Mouse (Mus musculus) intestine, embryonic 16.5 days (tissue): ENCODE measurements around the gene Aff3. TPM values are rescaled to one million over a fixed set of nuclear protein-coding genes. Genes with fewer than 3 reads are reported as not detected.

Experiments used
- ATAC-seq: fragments of 200-750 bp; cut with Nextera tagmentation; 2 replicates; pipeline ENCODE4 v1.8.0; 2017; ENCODE audit warnings: moderate TSS enrichment, moderate library complexity
- H3K27ac ChIP-seq: fragments of 300-500 bp; sonication (generic); 2 replicates; pipeline ENCODE4 v1.5.1; 2014; ENCODE audit warnings: mild to moderate bottlenecking, low read length
- H3K27me3 ChIP-seq: fragments of 300-500 bp; sonication (generic); replicated peaks from 2 replicates; pipeline ENCODE4 v1.6.1; 2014; ENCODE audit warnings: low read length, control low read depth, mixed read lengths; ENCODE audit not compliant: control insufficient read depth, insufficient read depth
- H3K36me3 ChIP-seq: fragments of 300-500 bp; sonication (generic); 2 replicates; pipeline ENCODE4 v1.6.1; 2014; ENCODE audit warnings: low read length, control low read depth; ENCODE audit not compliant: control insufficient read depth, insufficient read depth
- H3K4me1 ChIP-seq: fragments of 300-500 bp; sonication (generic); 2 replicates; pipeline ENCODE4 v1.6.1; 2014; ENCODE audit warnings: low read length, control low read depth, mixed read lengths; ENCODE audit not compliant: control insufficient read depth, insufficient read depth
- H3K4me2 ChIP-seq: fragments of 300-500 bp; sonication (generic); 2 replicates; pipeline ENCODE4 v1.6.1; 2014; ENCODE audit warnings: low read depth, low read length, control low read depth
- H3K4me3 ChIP-seq: fragments of 300-500 bp; sonication (generic); 2 replicates; pipeline ENCODE4 v1.5.1; 2014; ENCODE audit warnings: mild to moderate bottlenecking, low read length
- H3K9ac ChIP-seq: fragments of 300-500 bp; sonication (generic); 2 replicates; pipeline ENCODE4 v1.6.1; 2014; ENCODE audit warnings: low read depth, low read length
- H3K9me3 ChIP-seq: fragments of 300-500 bp; sonication (generic); 2 replicates; pipeline ENCODE4 v1.6.1; 2016; ENCODE audit warnings: low read length, control low read depth; ENCODE audit not compliant: control insufficient read depth
- WGBS: fragments of 180-500 bp; shearing (Covaris S2); extraction: QIAGEN DNeasy Blood & Tissue Kit; methylation state at CpG from one replicate; pipeline ENCODE4 v1.1.7; 2014; 5-methylcytosine and 5-hydroxymethylcytosine counted together
- polyA plus RNA-seq: library from polyadenylated mRNA; unstranded; fragments of >200 nt; fragmentation: Nextera tagmentation; extraction: Ambion mirVana; gene quantifications from 2 replicates; pipeline ENCODE4 v1.2.1, GENCODE M21; 2015

The Aff3 gene
- polyA plus RNA-seq, 1 experiment from 2014 or later: 2.1 TPM

DNA sequence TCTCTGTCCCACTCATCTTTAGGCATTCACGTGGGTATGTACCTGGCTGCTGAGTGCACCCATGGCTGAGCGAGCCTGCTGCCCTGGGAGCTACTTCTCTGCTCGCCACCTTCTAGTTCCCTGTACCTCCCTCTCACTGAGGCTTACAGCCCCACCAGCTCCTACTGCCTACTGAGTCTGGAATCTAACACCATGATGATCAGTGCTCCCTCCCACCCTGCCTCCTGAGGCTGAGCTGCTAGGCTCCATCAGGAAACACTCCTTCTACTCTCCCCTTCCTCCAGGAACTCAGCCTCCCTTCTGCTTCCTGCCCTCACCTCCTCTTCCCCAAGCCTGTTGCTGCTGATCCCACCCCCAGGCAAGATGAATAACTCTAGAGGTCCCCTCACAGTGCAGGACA is 215.9 kb downstream of the Aff3 start:
- Histone ChIP-seq H3K9ac (no peak overlapping the region), H3K4me1 (no peaks in the 10 kb centered on the region), H3K4me2 (no peak overlapping the region), H3K36me3 (no peaks in the 10 kb centered on the region), H3K27me3 (no peaks in the 10 kb centered on the region), H3K27ac (no peak overlapping the region), H3K4me3 (no peak overlapping the region), H3K9me3 (no peaks in the 10 kb centered on the region)
- no peak for ATAC-seq
- WGBS: 67% methylated on average over 3 of the region's 3 CpGs

- H3K4me2 ChIP-seq: no peak overlapping the region
- 88% methylated on average over 2 of the region's 2 CpGs for WGBS
- no peak overlapping the region for H3K4me3 ChIP-seq
Measured at GRCm38 (mm10) chr1:38447581-38447980, 217.2 kb downstream of the Aff3 start.

GRCm38 (mm10) chr1:38446152-38446820 is 218.5 kb downstream of the Aff3 start:
- Histone ChIP-seq H3K9ac (no peak overlapping the region), H3K27me3 (no peaks in the 10 kb centered on the region), H3K36me3 (no peaks in the 10 kb centered on the region), H3K4me1 (no peaks in the 10 kb centered on the region), H3K27ac (no peak overlapping the region), H3K4me3 (no peak overlapping the region), H3K4me2 (no peak overlapping the region), H3K9me3 (no peaks in the 10 kb centered on the region)
- ATAC-seq: no peak
- 80% methylated on average over 12 of the region's 12 CpGs for WGBS

More at GRCm38 (mm10) chr1:38447581-38447980, 217.2 kb downstream of the Aff3 start:
- Histone ChIP-seq H3K4me1 (no peaks in the 10 kb centered on the region), H3K9me3 (no peaks in the 10 kb centered on the region), H3K27me3 (no peaks in the 10 kb centered on the region), H3K36me3 (no peaks in the 10 kb centered on the region), H3K9ac (no peak overlapping the region), H3K27ac (no peak overlapping the region)
- ATAC-seq: peak; percentile 68

DNA sequence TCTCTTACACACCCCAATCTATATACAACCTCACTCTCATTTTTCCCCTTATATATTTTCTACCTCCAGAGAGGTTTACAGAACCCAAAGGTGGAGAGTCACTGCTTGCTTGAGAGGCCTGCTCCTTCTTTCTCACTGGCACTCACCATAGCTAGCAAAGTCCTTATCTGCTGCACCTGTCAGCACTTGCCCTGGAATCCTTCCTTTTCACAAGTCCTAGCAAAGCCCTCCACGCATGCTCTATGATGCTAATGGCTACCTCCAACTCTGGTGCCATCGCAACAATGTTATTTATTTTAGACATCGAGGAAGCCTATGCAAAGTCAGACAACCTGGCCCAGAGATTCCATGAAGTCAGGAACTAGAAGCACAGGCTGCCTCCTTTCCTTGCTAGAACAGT is 221.9 kb downstream of the Aff3 start:
- H3K9me3 ChIP-seq: no peaks in the 10 kb centered on the region
- H3K4me2 ChIP-seq: no peak overlapping the region
- no peaks in the 10 kb centered on the region for H3K27me3 ChIP-seq
- no peak overlapping the region for H3K9ac ChIP-seq
- 83% methylated on average over 3 of the region's 3 CpGs for WGBS
- no peaks in the 10 kb centered on the region for H3K36me3 ChIP-seq
- no peak overlapping the region for H3K27ac ChIP-seq
- ATAC-seq: no peak
- H3K4me1 ChIP-seq: peaks cover 13% of the 10 kb centered on the region; the same call in 1 of the 2 replicates
- no peak overlapping the region for H3K4me3 ChIP-seq

- H3K9ac ChIP-seq: no peak overlapping the region
- H3K4me1 ChIP-seq: peaks cover 14% of the 10 kb centered on the region; the same call in 1 of the 2 replicates
- H3K9me3 ChIP-seq: no peaks in the 10 kb centered on the region
- H3K36me3 ChIP-seq: no peaks in the 10 kb centered on the region
- WGBS: 76% methylated on average over 9 of the region's 9 CpGs
- H3K4me2 ChIP-seq: no peak overlapping the region
- H3K4me3 ChIP-seq: no peak overlapping the region
- no peaks in the 10 kb centered on the region for H3K27me3 ChIP-seq
- no peak for ATAC-seq
- H3K27ac ChIP-seq: no peak overlapping the region
Measured at GRCm38 (mm10) chr1:38442479-38442878, 222.3 kb downstream of the Aff3 start.

- no peaks in the 10 kb centered on the region for H3K36me3 ChIP-seq
- H3K4me3 ChIP-seq: no peak overlapping the region
- H3K4me1 ChIP-seq: peaks cover 14% of the 10 kb centered on the region; the same call in 1 of the 2 replicates
- H3K9ac ChIP-seq: no peak overlapping the region
- 65% methylated on average over 2 of the region's 2 CpGs for WGBS
- no peak overlapping the region for H3K27ac ChIP-seq
- ATAC-seq: no peak
- H3K4me2 ChIP-seq: no peak overlapping the region
- no peaks in the 10 kb centered on the region for H3K27me3 ChIP-seq
- H3K9me3 ChIP-seq: no peaks in the 10 kb centered on the region
Measured at GRCm38 (mm10) chr1:38441800-38442199, 223.0 kb downstream of the Aff3 start.

GRCm38 (mm10) chr1:38440471-38440815 is 224.3 kb downstream of the Aff3 start:
- no peaks in the 10 kb centered on the region for H3K9me3 ChIP-seq
- no peaks in the 10 kb centered on the region for H3K36me3 ChIP-seq
- H3K9ac ChIP-seq: no peak overlapping the region
- H3K27me3 ChIP-seq: no peaks in the 10 kb centered on the region
- H3K4me2 ChIP-seq: no peak overlapping the region
- WGBS: 54% methylated on average over 6 of the region's 6 CpGs
- no peak overlapping the region for H3K27ac ChIP-seq
- no peak overlapping the region for H3K4me3 ChIP-seq
- H3K4me1 ChIP-seq: peaks cover 16% of the 10 kb centered on the region; the same call in 1 of the 2 replicates
- ATAC-seq: no peak

DNA sequence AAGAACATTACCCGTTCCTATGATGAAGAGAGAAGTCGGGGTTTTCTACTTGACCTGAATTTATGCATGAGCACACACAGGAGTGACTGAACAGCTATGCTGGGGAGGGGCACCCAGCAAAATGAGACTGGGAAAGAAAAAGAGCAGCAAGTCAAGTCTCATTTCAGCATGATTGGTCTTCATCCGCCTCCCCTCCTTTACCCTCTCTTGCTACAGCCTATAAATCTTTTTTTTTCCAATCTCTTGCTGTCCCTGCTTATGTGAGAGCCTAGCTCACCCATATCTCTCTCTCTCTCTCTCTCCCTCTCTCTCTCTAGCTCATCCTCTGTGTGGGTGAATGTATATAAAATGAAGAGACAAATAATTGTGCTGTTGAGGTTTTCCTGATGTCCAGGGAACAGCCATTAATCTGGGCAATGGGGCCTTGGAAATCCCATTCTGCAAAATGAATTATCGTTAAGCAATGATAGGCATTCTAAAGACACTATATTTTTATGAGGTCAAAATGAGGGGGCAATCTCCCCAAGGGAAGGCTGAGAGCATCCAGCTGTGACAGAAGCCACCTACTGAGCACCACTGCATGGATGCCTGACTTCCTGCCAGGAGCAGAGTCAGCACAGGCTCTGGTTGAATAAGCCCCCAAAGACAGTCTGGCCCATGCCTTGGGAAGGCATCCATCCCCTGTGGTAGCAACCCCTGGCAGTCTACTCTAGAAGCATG is 224.8 kb downstream of the Aff3 start:
- WGBS: 30% methylated on average over 4 of the region's 4 CpGs
- peak; percentile 66 for ATAC-seq
- Histone ChIP-seq H3K9me3 (no peaks in the 10 kb centered on the region), H3K27ac (no peak overlapping the region), H3K4me1 (peaks cover 16% of the 10 kb centered on the region; the same call in 1 of the 2 replicates), H3K9ac (no peak overlapping the region), H3K27me3 (no peaks in the 10 kb centered on the region), H3K36me3 (no peaks in the 10 kb centered on the region), H3K4me3 (no peak overlapping the region), H3K4me2 (no peak overlapping the region)

DNA sequence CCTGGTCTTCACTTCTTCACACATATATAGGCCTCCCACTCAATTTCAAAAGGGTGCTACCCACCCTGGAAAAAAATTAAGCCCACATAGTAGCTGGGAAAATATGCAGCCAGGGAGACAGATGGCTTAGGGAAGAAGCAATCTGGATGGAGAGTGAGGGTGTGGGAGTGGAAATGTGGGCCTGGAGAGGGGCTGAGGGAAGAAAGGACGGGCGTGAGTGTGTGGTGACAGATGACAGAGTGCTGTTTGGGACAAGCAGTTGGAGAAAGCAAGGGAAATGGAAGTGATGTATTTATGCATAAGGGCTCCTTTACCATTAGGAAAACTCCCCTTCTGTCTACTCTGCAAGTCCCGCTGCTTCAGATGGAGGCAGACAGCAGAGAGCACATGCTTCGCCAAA is 226.3 kb downstream of the Aff3 start:
- H3K27ac ChIP-seq: no peak overlapping the region
- H3K4me3 ChIP-seq: no peak overlapping the region
- H3K4me1 ChIP-seq: peaks cover 16% of the 10 kb centered on the region; the same call in 1 of the 2 replicates
- H3K27me3 ChIP-seq: no peaks in the 10 kb centered on the region
- no peak overlapping the region for H3K4me2 ChIP-seq
- H3K9ac ChIP-seq: no peak overlapping the region
- no peak for ATAC-seq
- H3K9me3 ChIP-seq: no peaks in the 10 kb centered on the region
- H3K36me3 ChIP-seq: no peaks in the 10 kb centered on the region
- 40% methylated on average over 4 of the region's 4 CpGs for WGBS
